Mouse (Mus musculus) limb, embryonic 11.5 days (tissue): ENCODE measurements around the gene Acap2. TPM values are rescaled to one million over a fixed set of nuclear protein-coding genes. Genes with fewer than 3 reads are reported as not detected.

ENCODE experiments used
- ATAC-seq: fragments of 200-750 bp; cut with Nextera tagmentation; 2 replicates; pipeline ENCODE4 v1.8.0; 2017; ENCODE audit warnings: low read depth; ENCODE audit not compliant: insufficient number of reproducible peaks, low FRiP score, low TSS enrichment
- DNase-seq: peaks from one replicate; pipeline ENCODE4 v3.0.0-alpha.2; 2015; ENCODE audit warnings: low spot score
- H3K27ac ChIP-seq: fragments of 300-500 bp; sonication (generic); replicated peaks from 2 replicates; pipeline ENCODE4 v1.5.1; 2014; ENCODE audit warnings: low read depth, mild to moderate bottlenecking, low read length
- H3K27me3 ChIP-seq: fragments of 300-500 bp; sonication (generic); 2 replicates; pipeline ENCODE4 v1.6.1; 2014; ENCODE audit warnings: mild to moderate bottlenecking, low read length, mixed read lengths; ENCODE audit not compliant: control insufficient read depth, insufficient read depth
- H3K36me3 ChIP-seq: fragments of 300-500 bp; sonication (generic); 2 replicates; pipeline ENCODE4 v1.6.1; 2014; ENCODE audit warnings: mild to moderate bottlenecking, low read length, moderate library complexity, mixed read lengths; ENCODE audit not compliant: control insufficient read depth, insufficient read depth
- H3K4me1 ChIP-seq: fragments of 300-500 bp; sonication (generic); 2 replicates; pipeline ENCODE4 v1.6.1; 2014; ENCODE audit warnings: low read length, mixed read lengths; ENCODE audit not compliant: control insufficient read depth, insufficient read depth
- H3K4me2 ChIP-seq: fragments of 300-500 bp; sonication (generic); 2 replicates; pipeline ENCODE4 v1.6.1; 2014; ENCODE audit warnings: low read depth, mild to moderate bottlenecking, moderate library complexity; ENCODE audit not compliant: severe bottlenecking
- H3K4me3 ChIP-seq: fragments of 300-500 bp; sonication (generic); 2 replicates; pipeline ENCODE4 v1.5.1; 2014; ENCODE audit warnings: low read depth, low read length
- H3K9ac ChIP-seq: fragments of 300-500 bp; sonication (generic); 2 replicates; pipeline ENCODE4 v1.6.1; 2014; ENCODE audit warnings: mild to moderate bottlenecking, low read length
- H3K9me3 ChIP-seq: fragments of 300-500 bp; sonication (generic); 2 replicates; pipeline ENCODE4 v1.6.1; 2016; ENCODE audit warnings: low read length; ENCODE audit not compliant: control insufficient read depth
- WGBS: fragments of 180-500 bp; shearing (Covaris S2); extraction: QIAGEN DNeasy Blood & Tissue Kit; methylation state at CpG from one replicate; pipeline ENCODE4 v1.1.7; 2014; 5-methylcytosine and 5-hydroxymethylcytosine counted together
- polyA plus RNA-seq: library from polyadenylated mRNA; unstranded; fragments of >200 nt; fragmentation: Nextera tagmentation; extraction: Ambion mirVana; gene quantifications from 2 replicates; pipeline ENCODE4 v1.2.1, GENCODE M21; 2014

Gene Acap2
- polyA plus RNA-seq, 1 experiment from 2014 or later = 18.0 TPM

DNA sequence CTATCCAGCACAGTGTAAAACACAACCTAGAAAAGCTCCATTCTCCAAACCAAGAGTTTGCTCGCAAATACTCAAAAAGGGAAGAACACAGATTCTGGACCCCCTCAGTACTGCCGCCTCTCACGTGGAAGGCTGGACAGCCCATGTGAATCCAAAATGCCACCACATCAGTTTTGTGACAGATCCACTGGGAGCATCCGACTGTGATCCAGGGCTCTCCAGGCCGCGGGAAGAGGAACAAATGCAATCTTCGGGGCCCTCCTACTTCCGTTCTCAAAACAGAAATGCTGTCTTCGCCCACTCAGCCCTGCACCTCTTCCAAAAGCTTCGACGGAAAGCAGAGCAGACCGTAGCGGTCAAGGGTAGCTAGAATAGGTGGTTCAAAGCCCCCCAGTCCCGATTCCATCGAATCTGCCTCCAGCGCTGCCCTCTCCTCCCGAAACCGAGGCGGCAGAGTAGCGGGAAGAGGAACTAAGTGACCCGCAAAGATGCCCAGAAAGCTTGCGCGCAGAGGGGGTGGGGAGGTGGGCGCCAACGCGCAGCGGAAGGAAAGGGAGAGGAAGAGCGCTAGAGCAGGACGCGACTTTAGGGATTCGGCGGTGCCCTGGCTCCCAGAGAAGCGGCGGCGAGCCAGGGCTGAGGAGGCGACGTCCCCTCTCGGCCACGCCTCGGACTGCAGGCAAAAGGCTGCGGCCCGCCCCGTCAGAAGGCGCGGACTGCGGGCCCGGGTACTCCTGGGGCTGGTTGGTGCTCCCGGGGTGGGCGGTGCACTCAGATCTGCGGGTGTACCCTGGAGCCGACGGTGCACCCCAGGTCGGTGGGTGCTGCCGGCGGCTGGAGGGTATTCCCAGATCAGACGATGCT lies 887 bp downstream of the Acap2 start:
- Histone ChIP-seq H3K9me3 (no peaks in the 10 kb centered on the region), H3K9ac (peak overlapping the region; percentile 89), H3K36me3 (no peaks in the 10 kb centered on the region), H3K27ac (peak overlapping the region; percentile 80; the same call in 1 of the 2 replicates), H3K4me1 (peaks cover 7% of the 10 kb centered on the region; the same call in 1 of the 2 replicates), H3K4me2 (peak overlapping the region; percentile 93), H3K27me3 (no peaks in the 10 kb centered on the region), H3K4me3 (peak overlapping the region; percentile 94)
- DNase-seq = peak; percentile 64
- under 1% methylated on average over 56 of the region's 56 CpGs for WGBS
- ATAC-seq = peak; percentile 49; the same call in 1 of the 2 replicates

DNA sequence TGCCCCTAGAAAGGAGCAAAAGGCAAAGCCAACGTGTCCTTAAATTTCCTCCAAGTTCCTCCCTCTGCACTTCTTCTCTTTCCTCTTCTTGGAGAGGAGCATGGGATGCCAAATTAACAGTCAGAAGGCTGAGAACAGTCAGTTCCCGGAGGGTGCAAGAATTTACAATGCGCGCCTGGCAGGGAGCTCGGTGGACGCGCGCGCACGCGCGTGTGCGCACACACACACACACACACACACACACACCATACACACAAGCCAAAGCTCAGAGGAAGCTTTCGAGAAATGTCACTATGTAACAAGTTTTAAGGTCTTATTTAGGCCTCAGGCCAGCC lies 1.5 kb downstream of the Acap2 start:
- ATAC-seq = peak; percentile 4; the same call in 1 of the 2 replicates
- Histone ChIP-seq H3K4me3 (peak overlapping the region; percentile 94), H3K9ac (peak overlapping the region; percentile 89), H3K36me3 (no peaks in the 10 kb centered on the region), H3K27me3 (no peaks in the 10 kb centered on the region), H3K4me1 (peaks cover 7% of the 10 kb centered on the region; the same call in 1 of the 2 replicates), H3K9me3 (no peaks in the 10 kb centered on the region), H3K27ac (no peak overlapping the region), H3K4me2 (peak overlapping the region; percentile 93)
- WGBS = 6% methylated on average over 14 of the region's 14 CpGs
- peak; percentile 50 for DNase-seq

DNA sequence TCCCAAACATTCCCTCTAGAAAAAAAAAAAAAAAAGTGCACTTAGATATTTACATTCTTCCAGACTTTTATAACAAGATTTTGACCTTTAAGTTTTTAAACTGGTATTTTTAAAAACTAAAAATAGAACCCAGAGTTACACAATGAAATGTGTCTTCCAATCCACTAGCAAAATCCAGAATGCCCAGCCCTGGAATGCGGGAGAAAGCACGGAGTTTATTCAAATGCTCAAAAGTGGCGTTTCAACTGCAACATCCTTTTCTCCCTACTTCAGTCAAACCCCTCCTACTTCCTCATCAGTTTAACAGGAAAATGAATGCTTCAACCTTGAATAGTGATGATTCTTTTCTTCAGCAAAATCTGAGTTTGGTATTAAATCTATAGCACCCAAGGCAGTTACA lies 4.1 kb downstream of the Acap2 start:
- Histone ChIP-seq H3K27me3 (no peaks in the 10 kb centered on the region), H3K36me3 (no peaks in the 10 kb centered on the region), H3K4me3 (no peak overlapping the region), H3K9me3 (no peaks in the 10 kb centered on the region), H3K4me1 (peaks cover 7% of the 10 kb centered on the region; the same call in 1 of the 2 replicates), H3K4me2 (no peak overlapping the region), H3K27ac (no peak overlapping the region), H3K9ac (no peak overlapping the region)
- ATAC-seq (no peak), DNase-seq (no peak)
- WGBS = 84% methylated on average over 3 of the region's 3 CpGs

DNA sequence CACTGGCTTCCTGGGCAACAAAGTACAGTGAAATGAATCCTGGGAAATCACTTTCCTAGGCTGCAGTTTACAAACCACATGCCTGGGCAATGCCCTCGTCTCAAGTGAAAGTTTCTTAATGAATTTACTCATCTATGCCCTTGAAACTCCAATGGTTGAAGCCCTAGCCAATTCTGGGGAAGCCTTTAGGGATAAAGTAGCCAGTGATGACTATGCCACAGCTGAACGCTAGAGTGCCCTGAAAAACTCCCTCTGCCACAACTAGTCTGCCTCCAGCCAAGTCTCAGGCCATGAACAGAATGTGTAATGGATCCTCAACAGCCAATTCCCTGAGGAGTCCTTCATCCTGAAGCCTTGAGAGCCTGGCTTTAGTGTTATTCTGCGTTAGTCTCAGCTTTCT lies 8.5 kb downstream of the Acap2 start:
- no peak for ATAC-seq
- Histone ChIP-seq H3K9ac (no peak overlapping the region), H3K9me3 (no peaks in the 10 kb centered on the region), H3K27ac (no peak overlapping the region), H3K4me2 (no peak overlapping the region), H3K4me1 (no peaks in the 10 kb centered on the region; the same call in 1 of the 2 replicates), H3K36me3 (no peaks in the 10 kb centered on the region), H3K27me3 (no peaks in the 10 kb centered on the region), H3K4me3 (no peak overlapping the region)
- WGBS = 59% methylated on average over 3 of the region's 3 CpGs
- DNase-seq = no peak

DNA sequence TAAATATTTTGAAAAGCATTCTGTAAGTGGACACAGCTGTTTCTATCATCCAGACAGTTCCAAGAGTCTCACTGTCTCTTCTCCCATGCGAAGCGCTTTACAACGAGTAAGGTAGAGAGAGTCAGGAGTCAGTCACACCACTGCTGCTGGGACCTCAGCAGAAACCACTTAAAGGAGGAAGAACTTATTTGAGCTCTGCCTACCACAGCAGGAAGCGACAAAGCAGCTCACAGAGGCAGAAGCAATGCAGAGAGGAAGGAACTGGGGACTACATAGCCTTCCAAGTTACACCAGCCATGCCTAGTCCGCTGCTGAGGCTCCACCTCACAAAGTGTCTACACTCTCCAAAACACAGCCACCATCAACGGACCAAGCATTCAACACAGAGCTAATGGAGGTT lies 9.2 kb downstream of the Acap2 start:
- no peak overlapping the region for H3K4me2 ChIP-seq
- H3K27ac ChIP-seq = no peak overlapping the region
- DNase-seq (no peak), ATAC-seq (no peak)
- H3K36me3 ChIP-seq = no peaks in the 10 kb centered on the region
- no peak overlapping the region for H3K9ac ChIP-seq
- 67% methylated on average over 6 of the region's 6 CpGs for WGBS
- no peaks in the 10 kb centered on the region for H3K9me3 ChIP-seq
- no peaks in the 10 kb centered on the region for H3K27me3 ChIP-seq
- H3K4me1 ChIP-seq = no peaks in the 10 kb centered on the region; the same call in 1 of the 2 replicates
- no peak overlapping the region for H3K4me3 ChIP-seq

DNA sequence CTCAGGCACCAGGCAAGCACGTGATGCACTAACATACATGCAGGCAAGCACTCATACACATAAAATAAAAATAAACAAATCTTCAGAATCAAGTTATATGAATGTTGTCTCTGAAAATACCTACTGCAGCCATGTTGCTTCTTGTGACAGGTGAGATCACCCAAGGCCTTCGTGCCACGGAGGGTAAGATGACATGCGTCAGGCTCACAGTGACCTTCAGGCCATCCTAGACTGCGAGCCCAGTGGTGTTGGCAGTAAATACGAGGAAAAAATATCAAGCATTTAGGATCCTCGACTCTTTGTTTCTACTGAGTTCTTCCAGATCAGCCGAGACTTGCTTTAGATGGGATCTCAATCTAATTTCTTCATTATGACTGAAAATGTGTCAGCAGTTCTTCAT lies 10.6 kb downstream of the Acap2 start:
- Histone ChIP-seq H3K4me2 (no peak overlapping the region), H3K9ac (no peak overlapping the region), H3K4me3 (no peak overlapping the region), H3K27me3 (no peaks in the 10 kb centered on the region), H3K4me1 (no peaks in the 10 kb centered on the region; the same call in 1 of the 2 replicates), H3K9me3 (no peaks in the 10 kb centered on the region), H3K36me3 (no peaks in the 10 kb centered on the region), H3K27ac (no peak overlapping the region)
- DNase-seq = no peak
- WGBS = 90% methylated on average over 8 of the region's 8 CpGs
- ATAC-seq = no peak

DNA sequence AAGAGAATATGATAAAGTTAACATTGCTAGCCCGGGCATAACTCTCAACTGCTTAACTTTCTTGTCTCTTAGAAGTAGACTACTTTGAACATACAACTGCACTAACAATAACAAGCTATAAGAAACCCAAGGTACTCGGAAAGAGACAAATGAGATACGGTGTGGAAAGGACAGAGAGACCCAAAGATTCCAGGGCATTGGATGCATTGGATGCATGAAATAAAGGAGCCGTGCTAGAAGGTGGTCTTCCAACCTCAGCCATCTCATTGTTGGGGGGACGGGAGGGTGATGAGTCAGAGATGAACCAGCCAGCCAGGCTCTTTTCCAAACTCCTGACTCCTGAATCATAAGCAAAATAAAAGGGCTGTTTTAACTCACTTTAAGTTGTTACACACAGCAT lies 11.8 kb downstream of the Acap2 start:
- Histone ChIP-seq H3K4me3 (no peak overlapping the region), H3K9me3 (no peaks in the 10 kb centered on the region), H3K4me1 (no peaks in the 10 kb centered on the region; the same call in 1 of the 2 replicates), H3K27ac (no peak overlapping the region), H3K9ac (no peak overlapping the region), H3K36me3 (no peaks in the 10 kb centered on the region), H3K4me2 (no peak overlapping the region), H3K27me3 (no peaks in the 10 kb centered on the region)
- 91% methylated on average over 5 of the region's 5 CpGs for WGBS
- DNase-seq (no peak), ATAC-seq (no peak)

DNA sequence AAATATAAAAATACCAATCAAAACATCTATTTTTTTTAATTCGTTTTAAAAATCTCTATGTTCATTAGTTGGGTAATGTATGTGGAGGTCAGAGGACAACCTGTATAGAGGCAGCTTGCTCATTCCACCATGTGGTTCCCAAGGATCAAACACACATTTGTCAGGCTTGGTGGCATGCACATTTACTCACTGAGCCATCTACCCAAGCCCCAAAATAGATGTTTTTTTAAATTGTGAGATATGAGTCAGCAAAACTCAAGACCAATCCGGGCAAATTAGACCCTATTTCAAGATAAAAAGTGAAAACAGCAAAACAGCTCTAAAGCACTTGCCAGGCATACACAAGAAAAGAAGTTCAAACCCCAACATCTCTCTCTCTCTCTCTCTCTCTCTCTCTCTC lies 12.2 kb downstream of the Acap2 start:
- no peaks in the 10 kb centered on the region for H3K36me3 ChIP-seq

More for the DNA sequence above, 12.2 kb downstream of the Acap2 start:
- Histone ChIP-seq H3K4me2 (no peak overlapping the region), H3K9ac (no peak overlapping the region), H3K4me3 (no peak overlapping the region), H3K4me1 (no peaks in the 10 kb centered on the region; the same call in 1 of the 2 replicates), H3K27me3 (no peaks in the 10 kb centered on the region), H3K27ac (no peak overlapping the region), H3K9me3 (no peaks in the 10 kb centered on the region)
- WGBS = 87% methylated on average over 2 of the region's 2 CpGs
- DNase-seq (no peak), ATAC-seq (no peak)
